Mouse (Mus musculus) lung, embryonic 15.5 days (tissue): ENCODE results near the gene Cog6. TPM values are rescaled to one million over a fixed set of nuclear protein-coding genes. Genes with fewer than 3 reads are reported as not detected.

Experiments used
- ATAC-seq: fragments of 200-750 bp; cut with Nextera tagmentation; 2 replicates; pipeline ENCODE4 v1.8.0; 2017; ENCODE audit warnings: moderate number of reproducible peaks, borderline replicate concordance; ENCODE audit not compliant: low FRiP score, low TSS enrichment; ENCODE audit errors: extremely low read depth
- H3K27ac ChIP-seq: fragments of 300-500 bp; sonication (generic); 2 replicates; pipeline ENCODE4 v1.5.1; 2015; ENCODE audit warnings: moderate library complexity, mild to moderate bottlenecking, inconsistent platforms
- H3K27me3 ChIP-seq: fragments of 300-500 bp; sonication (generic); 2 replicates; pipeline ENCODE4 v1.6.1; 2015; ENCODE audit warnings: inconsistent platforms
- H3K36me3 ChIP-seq: fragments of 300-500 bp; sonication (generic); 2 replicates; pipeline ENCODE4 v1.6.1; 2015; ENCODE audit warnings: inconsistent platforms
- H3K4me1 ChIP-seq: fragments of 300-500 bp; sonication (generic); 2 replicates; pipeline ENCODE4 v1.6.1; 2015; ENCODE audit warnings: inconsistent platforms
- H3K4me2 ChIP-seq: fragments of 300-500 bp; sonication (generic); 2 replicates; pipeline ENCODE4 v1.6.1; 2015; ENCODE audit warnings: inconsistent platforms, mild to moderate bottlenecking, moderate library complexity
- H3K4me3 ChIP-seq: fragments of 300-500 bp; sonication (generic); 2 replicates; pipeline ENCODE4 v1.5.1; 2015; ENCODE audit warnings: mild to moderate bottlenecking, inconsistent platforms
- H3K9ac ChIP-seq: fragments of 300-500 bp; sonication (generic); 2 replicates; pipeline ENCODE4 v1.6.1; 2015; ENCODE audit warnings: inconsistent platforms
- H3K9me3 ChIP-seq: fragments of 300-500 bp; sonication (generic); 2 replicates; pipeline ENCODE4 v1.6.1; 2016; ENCODE audit warnings: inconsistent platforms
- WGBS: fragments of 180-500 bp; shearing (Covaris S2); methylation state at CpG from one replicate; pipeline ENCODE4 v1.1.7; 2015; 5-methylcytosine and 5-hydroxymethylcytosine counted together
- polyA plus RNA-seq: library from polyadenylated mRNA; unstranded; fragments of >200 nt; fragmentation: Nextera tagmentation; extraction: Ambion mirVana; gene quantifications from 2 replicates; pipeline ENCODE4 v1.2.1, GENCODE M21; 2015

Gene Cog6
- polyA plus RNA-seq, 1 experiment from 2014 or later, result 46.1 TPM

DNA sequence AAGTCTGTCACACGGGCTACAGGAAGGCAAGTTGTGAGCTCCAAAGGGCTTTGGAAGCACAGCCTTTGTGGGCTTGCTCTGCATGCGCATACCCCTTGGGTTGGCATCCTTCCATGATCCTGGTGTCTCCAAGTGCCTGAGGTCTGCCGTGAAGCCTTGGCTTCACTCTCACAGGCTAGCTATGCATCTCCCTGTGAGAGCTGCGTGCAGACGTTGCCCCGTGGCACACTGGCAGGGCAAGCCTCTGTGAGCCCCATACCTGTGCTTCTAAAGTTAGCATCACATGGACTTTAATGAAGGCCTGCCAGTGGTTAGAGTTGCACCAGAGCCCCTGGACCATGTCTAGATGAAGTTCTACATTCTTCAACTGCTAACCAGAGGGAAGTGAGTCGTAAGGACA lies 59.2 kb downstream of the Cog6 start:
- no peak for ATAC-seq
- H3K9me3 ChIP-seq, result no peaks in the 10 kb centered on the region
- no peak overlapping the region for H3K9ac ChIP-seq
- peaks cover 11% of the 10 kb centered on the region; the same call in 1 of the 2 replicates for H3K4me1 ChIP-seq
- no peaks in the 10 kb centered on the region for H3K27me3 ChIP-seq
- H3K4me3 ChIP-seq, result no peak overlapping the region
- H3K4me2 ChIP-seq, result no peak overlapping the region
- H3K36me3 ChIP-seq, result no peaks in the 10 kb centered on the region
- 82% methylated on average over 7 of the region's 7 CpGs for WGBS
- no peak overlapping the region for H3K27ac ChIP-seq

DNA sequence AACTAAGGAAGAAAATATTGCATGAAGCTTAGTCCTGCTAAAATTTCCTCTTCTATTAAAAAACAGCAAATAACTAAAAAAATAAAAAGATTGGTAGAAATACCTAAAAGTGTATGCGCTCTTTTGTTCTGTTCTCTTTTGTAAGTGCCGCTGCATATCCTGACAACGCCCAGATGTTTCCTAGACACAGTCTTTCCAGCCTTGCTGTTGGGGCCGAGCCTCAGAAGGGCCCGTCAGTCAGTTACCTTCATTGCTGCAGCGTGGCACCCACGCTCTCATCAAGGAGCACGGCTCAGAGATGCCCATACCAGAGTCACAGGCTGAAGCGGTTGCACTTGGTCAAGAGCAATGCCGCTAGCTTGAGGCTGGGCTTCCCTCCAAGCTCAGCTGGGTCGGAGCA lies 60.8 kb downstream of the Cog6 start:
- Histone ChIP-seq H3K9me3 (no peaks in the 10 kb centered on the region), H3K27me3 (no peaks in the 10 kb centered on the region), H3K9ac (no peak overlapping the region), H3K36me3 (no peaks in the 10 kb centered on the region), H3K27ac (peak overlapping the region; percentile 75), H3K4me1 (peaks cover 11% of the 10 kb centered on the region; the same call in 1 of the 2 replicates), H3K4me2 (no peak overlapping the region), H3K4me3 (no peak overlapping the region)
- WGBS, result 74% methylated on average over 11 of the region's 11 CpGs
- no peak for ATAC-seq

- Histone ChIP-seq H3K27ac (peak overlapping the region; percentile 75), H3K4me2 (no peak overlapping the region), H3K4me3 (no peak overlapping the region), H3K9me3 (no peaks in the 10 kb centered on the region), H3K9ac (no peak overlapping the region), H3K27me3 (no peaks in the 10 kb centered on the region), H3K36me3 (no peaks in the 10 kb centered on the region), H3K4me1 (peaks cover 11% of the 10 kb centered on the region; the same call in 1 of the 2 replicates)
- ATAC-seq, result peak; percentile 88
- WGBS, result 14% methylated on average over 10 of the region's 10 CpGs
Observed at GRCm38 (mm10) chr3:52955481-52956019, 61.5 kb downstream of the Cog6 start.

DNA sequence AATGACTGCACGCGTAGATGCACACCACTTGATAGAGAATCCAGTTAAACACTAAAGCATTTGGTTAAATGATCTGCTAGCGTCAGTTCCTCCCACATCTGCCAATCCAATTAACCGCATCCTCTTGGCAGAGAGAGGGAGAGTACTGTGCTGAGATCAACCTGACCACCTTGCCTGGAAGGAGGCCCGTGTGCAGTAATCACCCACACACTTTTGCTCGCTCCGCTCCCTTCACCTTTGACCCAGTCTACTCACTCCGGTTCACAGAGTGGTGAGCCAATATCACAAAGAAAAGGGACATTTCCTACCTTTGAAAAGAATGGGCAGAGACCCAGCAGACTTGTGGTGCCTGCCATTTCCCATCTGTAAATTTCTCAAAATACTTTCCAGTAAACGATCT lies 62.4 kb downstream of the Cog6 start:
- Histone ChIP-seq H3K4me1 (peaks cover 11% of the 10 kb centered on the region; the same call in 1 of the 2 replicates), H3K27me3 (no peaks in the 10 kb centered on the region), H3K4me3 (no peak overlapping the region), H3K4me2 (no peak overlapping the region), H3K36me3 (no peaks in the 10 kb centered on the region), H3K27ac (peak overlapping the region; percentile 57), H3K9ac (no peak overlapping the region), H3K9me3 (no peaks in the 10 kb centered on the region)
- WGBS, result 72% methylated on average over 9 of the region's 9 CpGs
- ATAC-seq, result no peak; the same call in 1 of the 2 replicates

- H3K9me3 ChIP-seq, result no peaks in the 10 kb centered on the region
- no peak overlapping the region for H3K4me2 ChIP-seq
- H3K36me3 ChIP-seq, result no peaks in the 10 kb centered on the region
- H3K27ac ChIP-seq, result no peak overlapping the region
- WGBS, result 42% methylated on average over 1 of the region's 1 CpGs
- H3K27me3 ChIP-seq, result no peaks in the 10 kb centered on the region
- ATAC-seq, result no peak
- H3K4me3 ChIP-seq, result no peak overlapping the region
- H3K4me1 ChIP-seq, result peaks cover 11% of the 10 kb centered on the region; the same call in 1 of the 2 replicates
- no peak overlapping the region for H3K9ac ChIP-seq
Observed at GRCm38 (mm10) chr3:52953831-52954230, 63.2 kb downstream of the Cog6 start.

DNA sequence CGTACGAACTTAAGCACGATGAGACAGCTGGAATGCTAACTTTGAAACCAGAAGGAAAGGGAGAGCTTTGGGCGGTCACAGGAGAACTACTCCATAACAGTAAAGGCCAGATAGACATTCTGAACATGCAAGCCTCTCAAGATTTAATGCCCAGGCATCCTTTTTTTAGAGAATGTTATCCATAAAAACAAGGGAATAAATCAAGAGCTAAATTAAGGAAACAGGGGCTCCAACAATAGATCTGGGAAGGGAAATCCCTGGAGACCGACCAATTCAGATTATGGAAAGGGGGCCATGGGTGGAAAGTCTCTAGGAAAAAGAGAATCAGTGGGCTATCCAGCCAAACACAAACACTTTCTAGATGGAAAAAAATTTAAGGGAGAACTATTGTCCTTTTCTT lies 68.2 kb downstream of the Cog6 start:
- Histone ChIP-seq H3K4me1 (no peaks in the 10 kb centered on the region), H3K4me3 (no peak overlapping the region), H3K27ac (no peak overlapping the region), H3K27me3 (no peaks in the 10 kb centered on the region), H3K9me3 (no peaks in the 10 kb centered on the region), H3K9ac (no peak overlapping the region), H3K4me2 (no peak overlapping the region), H3K36me3 (no peaks in the 10 kb centered on the region)
- WGBS, result 85% methylated on average over 5 of the region's 5 CpGs
- ATAC-seq, result no peak

- no peak for ATAC-seq
- Histone ChIP-seq H3K9ac (no peak overlapping the region), H3K9me3 (no peaks in the 10 kb centered on the region), H3K4me1 (no peaks in the 10 kb centered on the region), H3K27me3 (no peaks in the 10 kb centered on the region), H3K36me3 (no peaks in the 10 kb centered on the region), H3K4me2 (no peak overlapping the region), H3K4me3 (no peak overlapping the region), H3K27ac (no peak overlapping the region)
- 86% methylated on average over 5 of the region's 5 CpGs for WGBS
Observed at GRCm38 (mm10) chr3:52947444-52947843, 69.6 kb downstream of the Cog6 start.

DNA sequence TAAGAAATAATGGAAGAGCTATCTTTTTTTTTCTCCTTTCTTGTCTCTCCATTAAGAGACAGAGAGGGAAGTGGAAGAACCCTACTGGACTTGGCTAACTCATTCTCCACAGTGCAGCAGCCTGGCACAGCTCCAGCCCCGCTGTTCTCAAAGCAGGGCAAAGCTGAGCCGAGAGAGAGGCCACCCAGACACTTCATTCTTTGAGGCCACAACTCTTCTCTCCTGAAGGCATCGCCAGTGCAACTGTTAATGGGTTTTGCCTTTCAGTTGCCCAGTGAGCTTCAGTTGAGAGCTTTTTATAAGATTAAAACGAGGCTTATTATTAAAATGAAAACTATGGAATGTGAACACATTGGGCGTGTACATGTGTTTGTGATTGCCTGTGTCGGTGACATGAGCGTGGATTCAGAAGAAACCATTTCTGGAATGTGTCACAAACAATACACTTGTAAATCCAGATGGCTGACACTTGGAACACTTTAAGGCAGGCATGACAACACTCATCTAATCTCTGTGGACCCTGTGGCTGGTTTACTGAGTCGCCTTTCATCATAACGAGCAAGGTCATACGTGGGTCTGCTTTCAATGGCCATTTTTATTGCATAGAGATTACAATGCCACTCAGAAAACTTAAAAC lies 76.1 kb downstream of the Cog6 start:
- Histone ChIP-seq H3K27me3 (no peaks in the 10 kb centered on the region), H3K4me2 (peak overlapping the region; percentile 16; the same call in 1 of the 2 replicates), H3K9me3 (no peaks in the 10 kb centered on the region), H3K9ac (no peak overlapping the region), H3K36me3 (no peaks in the 10 kb centered on the region), H3K4me1 (peaks cover 19% of the 10 kb centered on the region), H3K4me3 (no peak overlapping the region), H3K27ac (peak overlapping the region; percentile 12; the same call in 1 of the 2 replicates)
- WGBS, result 17% methylated on average over 10 of the region's 10 CpGs
- peak; percentile 72 for ATAC-seq

- Histone ChIP-seq H3K9ac (no peak overlapping the region), H3K36me3 (no peaks in the 10 kb centered on the region), H3K27me3 (no peaks in the 10 kb centered on the region), H3K9me3 (no peaks in the 10 kb centered on the region), H3K4me3 (no peak overlapping the region), H3K27ac (0 out of 2 replicates have a peak overlapping the region, but pooled peaks have one; percentile 29), H3K4me2 (no peak overlapping the region), H3K4me1 (peaks cover 19% of the 10 kb centered on the region)
- ATAC-seq, result peak; percentile 73; the same call in 1 of the 2 replicates
- WGBS, result 42% methylated on average over 5 of the region's 5 CpGs
Observed at GRCm38 (mm10) chr3:52938398-52938797, 78.6 kb downstream of the Cog6 start.

DNA sequence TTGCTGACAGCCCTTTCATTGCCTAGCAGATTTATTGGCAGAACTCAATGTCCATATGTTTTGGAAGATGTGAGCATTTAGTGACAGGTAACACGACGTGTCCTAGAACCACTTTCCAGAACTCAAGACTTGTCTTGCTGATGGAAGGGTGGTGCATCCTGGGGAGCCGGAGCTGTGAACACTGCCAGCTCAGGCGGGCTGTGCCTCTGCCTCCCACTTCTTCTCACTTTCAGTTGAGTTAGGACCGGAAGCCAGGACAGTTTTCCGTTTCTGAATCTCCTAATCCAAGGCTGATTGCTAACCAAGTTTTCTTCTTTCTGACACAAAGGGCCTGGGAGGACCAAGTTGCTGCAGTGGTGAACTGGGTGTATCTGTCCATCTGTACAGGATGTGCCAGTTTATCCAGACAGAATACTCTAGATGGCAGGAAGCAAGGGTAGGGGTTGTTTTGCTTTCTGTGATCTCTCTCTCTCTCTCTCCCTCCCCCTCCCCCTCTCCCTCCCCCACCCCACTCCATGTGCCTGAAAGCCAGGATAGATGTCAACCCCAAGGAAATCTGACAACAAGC lies 79.2 kb downstream of the Cog6 start:
- no peak for ATAC-seq
- no peak overlapping the region for H3K9ac ChIP-seq
- no peaks in the 10 kb centered on the region for H3K36me3 ChIP-seq
- no peaks in the 10 kb centered on the region for H3K27me3 ChIP-seq
- no peak overlapping the region for H3K4me3 ChIP-seq
- H3K9me3 ChIP-seq, result no peaks in the 10 kb centered on the region
- peak overlapping the region; percentile 31; the same call in 1 of the 2 replicates for H3K27ac ChIP-seq
- WGBS, result 66% methylated on average over 6 of the region's 6 CpGs
- H3K4me1 ChIP-seq, result peaks cover 19% of the 10 kb centered on the region
- H3K4me2 ChIP-seq, result no peak overlapping the region

GRCm38 (mm10) chr3:52931956-52932355 lies 85.1 kb downstream of the Cog6 start:
- Histone ChIP-seq H3K27me3 (no peaks in the 10 kb centered on the region), H3K4me3 (no peak overlapping the region), H3K27ac (no peak overlapping the region), H3K9ac (no peak overlapping the region), H3K4me1 (peaks cover 9% of the 10 kb centered on the region; the same call in 1 of the 2 replicates), H3K9me3 (no peaks in the 10 kb centered on the region), H3K36me3 (no peaks in the 10 kb centered on the region), H3K4me2 (no peak overlapping the region)
- 80% methylated on average over 2 of the region's 2 CpGs for WGBS
- ATAC-seq, result no peak
